Mouse (Mus musculus): ENCODE data around the gene Gm13285. TPM values are rescaled to one million over a fixed set of nuclear protein-coding genes. Genes with fewer than 3 reads are reported as not detected.

Gene Gm13285
- polyA plus RNA-seq, 1 experiment, result not detected

Other genes starting within 250 kb of the Gm13285 start
- not detected in 2 replicates for gene Ifna15, start 241.4 kb upstream of the Gm13285 start, polyA plus RNA-seq (2012; rRNA removed; ENCODE audit: low replicate concordance)
- not detected in 2 replicates for gene Ifna14, start 227.9 kb upstream of the Gm13285 start, polyA plus RNA-seq (2012; rRNA removed; ENCODE audit: low replicate concordance)
- gene Ifna9, start 207.3 kb upstream of the Gm13285 start, polyA plus RNA-seq (2012; rRNA removed; ENCODE audit: low replicate concordance), result not detected in 2 replicates
- not detected in 2 replicates for gene Ifna12, start 196.3 kb upstream of the Gm13285 start, polyA plus RNA-seq (2012; rRNA removed; ENCODE audit: low replicate concordance)
- not detected in 2 replicates for gene C87499, start 165.3 kb upstream of the Gm13285 start, polyA plus RNA-seq (2012; rRNA removed; ENCODE audit: low replicate concordance)
- gene Ifna13, start 155.2 kb upstream of the Gm13285 start, polyA plus RNA-seq (2012; rRNA removed; ENCODE audit: low replicate concordance), result not detected in 2 replicates
- not detected in 2 replicates for gene Ifna16, start 122.7 kb upstream of the Gm13285 start, polyA plus RNA-seq (2012; rRNA removed; ENCODE audit: low replicate concordance)
- gene Ifna2, start 115.8 kb upstream of the Gm13285 start, polyA plus RNA-seq (2012; rRNA removed; ENCODE audit: low replicate concordance), result not detected in 2 replicates
- not detected in 2 replicates for gene Ifnab, start 108.3 kb upstream of the Gm13285 start, polyA plus RNA-seq (2012; rRNA removed; ENCODE audit: low replicate concordance)
- 0.43 TPM in 1 of 2 replicates, not detected in the other for gene Gm26566, start 77.9 kb upstream of the Gm13285 start, polyA plus RNA-seq (2012; rRNA removed; ENCODE audit: low replicate concordance)
- gene Klhl9, start 77.2 kb upstream of the Gm13285 start, polyA plus RNA-seq (2012; rRNA removed; ENCODE audit: low replicate concordance), result 16.8 and 23.2 TPM in 2 replicates
- gene Gm13271, start 44.8 kb upstream of the Gm13285 start, polyA plus RNA-seq (2012; rRNA removed; ENCODE audit: low replicate concordance), result not detected in 2 replicates
- gene Gm13283, start 39.5 kb upstream of the Gm13285 start, polyA plus RNA-seq (2012; rRNA removed; ENCODE audit: low replicate concordance), result 0.17 and 0.27 TPM in 2 replicates
- gene Gm13290, start 25.8 kb upstream of the Gm13285 start, polyA plus RNA-seq (2012; rRNA removed; ENCODE audit: low replicate concordance), result not detected in 2 replicates
- gene Gm13289, start 22.7 kb upstream of the Gm13285 start, polyA plus RNA-seq (2012; rRNA removed; ENCODE audit: low replicate concordance), result not detected in 2 replicates
- not detected in 2 replicates for gene Gm13272, start 19.8 kb upstream of the Gm13285 start, polyA plus RNA-seq (2012; rRNA removed; ENCODE audit: low replicate concordance)
- gene Ifnz, start 17.5 kb upstream of the Gm13285 start, polyA plus RNA-seq (2012; rRNA removed; ENCODE audit: low replicate concordance), result 0.07 TPM in 1 of 2 replicates, not detected in the other
- gene Gm13276, start 14.0 kb upstream of the Gm13285 start, polyA plus RNA-seq (2012; rRNA removed; ENCODE audit: low replicate concordance), result not detected in 2 replicates
- gene Gm13277, start 11.0 kb upstream of the Gm13285 start, polyA plus RNA-seq (2012; rRNA removed; ENCODE audit: low replicate concordance), result not detected in 2 replicates
- not detected in 2 replicates for gene Gm13278, start 8.1 kb upstream of the Gm13285 start, polyA plus RNA-seq (2012; rRNA removed; ENCODE audit: low replicate concordance)
- gene Gm13275, start 5.2 kb upstream of the Gm13285 start, polyA plus RNA-seq (2012; rRNA removed; ENCODE audit: low replicate concordance), result not detected in 2 replicates
- gene Gm13279, start 2.3 kb upstream of the Gm13285 start, polyA plus RNA-seq (2012; rRNA removed; ENCODE audit: low replicate concordance), result not detected in 2 replicates
- gene Gm13287, start 3.6 kb downstream of the Gm13285 start, polyA plus RNA-seq (2012; rRNA removed; ENCODE audit: low replicate concordance), result not detected in 2 replicates
- gene Gm13288, start 5.9 kb downstream of the Gm13285 start, polyA plus RNA-seq (2012; rRNA removed; ENCODE audit: low replicate concordance), result not detected in 2 replicates
- gene Ifna7, start 16.6 kb downstream of the Gm13285 start, polyA plus RNA-seq (2012; rRNA removed; ENCODE audit: low replicate concordance), result not detected in 2 replicates
- not detected in 2 replicates for gene Ifna11, start 20.3 kb downstream of the Gm13285 start, polyA plus RNA-seq (2012; rRNA removed; ENCODE audit: low replicate concordance)
- not detected in 2 replicates for gene Ifna6, start 27.8 kb downstream of the Gm13285 start, polyA plus RNA-seq (2012; rRNA removed; ENCODE audit: low replicate concordance)
- gene Ifna5, start 35.9 kb downstream of the Gm13285 start, polyA plus RNA-seq (2012; rRNA removed; ENCODE audit: low replicate concordance), result not detected in 2 replicates
- not detected in 2 replicates for gene Ifna4, start 42.2 kb downstream of the Gm13285 start, polyA plus RNA-seq (2012; rRNA removed; ENCODE audit: low replicate concordance)
- not detected in 2 replicates for gene Ifna1, start 50.4 kb downstream of the Gm13285 start, polyA plus RNA-seq (2012; rRNA removed; ENCODE audit: low replicate concordance)
- gene Ifne, start 80.5 kb downstream of the Gm13285 start, polyA plus RNA-seq (2012; rRNA removed; ENCODE audit: low replicate concordance), result not detected in 2 replicates